Mouse (Mus musculus) cortical plate, adult 2 months (tissue): ENCODE measurements at regions not wholly inside any gene's neighbourhood (a gene's known extent, or its start where the extent isn't known, plus 50 kb on each side); places are given as distances from the start of the nearest gene placed in this dataset.
"Not testable (repeated sequence)": the region's sequence is repeated elsewhere in the genome, so short reads cannot be mapped to it uniquely, and the experiment has no call there.

ENCODE experiments used
- CTCF ChIP-seq: fragments of 200-500 bp; IDR thresholded peaks from 2 replicates; pipeline ENCODE4 v1.5.1; 2011; ENCODE audit warnings: mild to moderate bottlenecking, control low read depth, low read length; ENCODE audit not compliant: insufficient read depth; ENCODE audit errors: extremely low read depth
- POLR2A ChIP-seq: fragments of 200-500 bp; IDR thresholded peaks from 2 replicates; pipeline ENCODE4 v1.6.1; 2011; ENCODE audit warnings: mild to moderate bottlenecking, low read length, control low read depth; ENCODE audit not compliant: insufficient read depth; ENCODE audit errors: extremely low read depth

GRCm38 (mm10) chr17:27277786-27278185 is 73.5 kb upstream of the Lemd2 start:
- TF ChIP-seq CTCF, POLR2A: not testable (repeated sequence)
